Mouse (Mus musculus): ENCODE measurements at regions not wholly inside any gene's neighbourhood (a gene's known extent, or its start where the extent isn't known, plus 50 kb on each side); places are given as distances from the start of the nearest gene placed in this dataset.

- TF ChIP-seq CTCF (IDR thresholded peaks at IDR 0.05; ENCODE audit: extremely low read depth, insufficient read depth, low read length) = no peak
- TF ChIP-seq POLR2A (IDR thresholded peaks at IDR 0.05; ENCODE audit: extremely low read depth, insufficient read depth, low read length) = no peak
Observed at GRCm38 (mm10) chr4:56524430-56524985, 215.4 kb upstream of the Gm26657 start.
